Mouse (Mus musculus): ENCODE data around the gene Armt1. TPM values are rescaled to one million over a fixed set of nuclear protein-coding genes. Genes with fewer than 3 reads are reported as not detected.

Gene Armt1
- total RNA-seq, 1 experiment from 2014 or later, result 21.4 TPM

Other genes with a start within 250 kb of the Armt1 start
- gene Akap12, start 166.1 kb upstream of the Armt1 start, total RNA-seq (2017), result 5.5 to 7.9 TPM (median 6.9 TPM) in 3 replicates
- 25.2 to 30.1 TPM (median 28.5 TPM) in 3 replicates for gene Zbtb2, start 44.4 kb upstream of the Armt1 start, total RNA-seq (2017)
- 36.2 to 50.5 TPM (median 46.3 TPM) in 3 replicates for gene Rmnd1, start 79 bp upstream of the Armt1 start, total RNA-seq (2017)
- 0.19 TPM in 1 of 3 replicates, not detected in the others for gene Ccdc170, start 50.0 kb downstream of the Armt1 start, total RNA-seq (2017)
- 1.2 to 3.5 TPM (median 2.3 TPM) in 3 replicates for gene Esr1, start 179.1 kb downstream of the Armt1 start, total RNA-seq (2017)

Data from monocyte, adult 5-6 weeks (primary cell).